Mouse (Mus musculus) small intestine, adult 2 months (tissue): ENCODE data around the gene Utrn.

Experiments used
- CTCF ChIP-seq: fragments of 200-500 bp; IDR thresholded peaks from 2 replicates; pipeline ENCODE4 v1.5.1; 2012; ENCODE audit warnings: low read depth, mild to moderate bottlenecking, control low read depth, inconsistent platforms, low read length, moderate library complexity, mixed read lengths; ENCODE audit not compliant: insufficient replicate concordance, insufficient read length; ENCODE audit errors: extremely low read depth
- POLR2A ChIP-seq: fragments of 200-500 bp; IDR thresholded peaks from 2 replicates; pipeline ENCODE4 v1.6.1; 2012; ENCODE audit warnings: low read depth, mild to moderate bottlenecking, control low read depth, inconsistent platforms, low read length, moderate library complexity

DNA sequence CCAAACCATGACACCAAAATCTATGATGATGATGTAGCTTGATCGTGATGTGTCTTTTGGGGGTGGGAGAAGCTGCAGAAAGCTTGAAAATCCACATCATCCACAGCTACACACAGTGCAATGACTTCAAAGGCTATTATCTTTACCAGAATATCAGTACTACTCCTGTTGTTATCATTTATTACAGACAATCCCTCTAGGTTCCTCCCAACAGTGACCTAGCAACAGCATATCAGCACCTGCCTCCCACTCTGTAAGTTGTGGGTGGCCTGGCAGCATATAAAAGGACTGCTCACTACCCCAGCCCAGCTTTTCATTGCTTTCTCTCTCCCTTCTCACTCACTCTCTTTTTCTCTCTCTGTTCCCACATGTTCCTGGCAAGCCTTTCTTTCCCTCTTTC is 494.4 kb downstream of the Utrn start:
- TF ChIP-seq CTCF: no peak
- TF ChIP-seq POLR2A: no peak
